Mouse (Mus musculus): Measurements from ENCODE around the gene Armc6.

Gene Armc6

GRCm38 (mm10) chr8:70234080-70234780 is at the start of gene Armc6, which contains the start of gene Sugp2:
Armc6 (minus strand) TSS chr8:70234466.
Sugp2 (plus strand) TSS chr8:70234226.
- CTCF ChIA-PET, result no interaction called here

DNA sequence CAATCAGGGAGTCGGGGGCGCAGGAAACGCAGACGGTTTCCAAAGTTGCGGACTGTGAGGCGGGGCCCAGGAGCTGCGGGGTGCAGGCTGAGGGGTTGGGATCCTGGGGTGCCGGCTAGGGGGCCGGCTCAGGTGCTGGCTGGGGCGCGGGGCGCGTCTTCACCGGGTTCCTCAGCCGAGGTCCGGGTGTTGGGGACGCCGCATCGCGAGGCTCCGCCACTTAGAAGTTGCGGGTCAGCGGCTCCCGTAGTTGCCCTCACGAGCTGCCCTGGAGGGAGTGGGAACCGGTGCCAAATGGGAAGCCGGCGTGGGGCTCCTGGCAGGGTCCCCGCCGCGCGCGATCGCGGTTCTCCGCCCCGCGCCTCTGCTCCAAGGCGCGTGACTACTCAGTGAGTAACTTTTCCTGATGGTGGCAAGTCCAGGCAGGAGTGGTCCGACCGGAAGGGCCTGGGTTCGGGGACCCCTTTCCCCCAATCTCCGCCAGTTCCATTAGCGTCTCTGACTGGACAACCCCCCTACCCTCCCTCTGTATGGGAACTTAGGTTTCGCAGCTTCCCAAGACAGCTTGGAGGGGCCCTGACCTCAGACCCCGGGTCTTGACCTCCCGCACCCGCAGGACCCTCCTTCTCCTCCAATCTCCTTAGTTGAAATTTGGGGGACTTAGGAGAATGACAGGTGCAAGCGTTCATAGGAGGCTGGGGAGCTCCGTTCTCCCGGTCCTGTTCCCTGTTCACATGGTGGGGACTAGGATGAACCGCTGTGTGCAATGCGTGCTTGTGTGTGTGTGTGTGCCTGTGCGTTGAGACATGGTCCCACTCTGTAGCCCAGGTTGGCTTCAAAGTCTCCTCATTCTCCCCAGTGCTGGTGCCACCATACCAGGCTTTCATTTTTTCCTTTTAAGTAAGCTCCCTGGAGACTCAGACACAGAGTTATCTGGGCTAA is 49.1 kb upstream of the Armc6 start:
- CTCF ChIA-PET, result interaction anchor here (0.5 to 0.8 kb wide), 3 partner anchors 10 to 240 kb away, joined by 3 to 5 read pairs (median 3); no protein-coding TSS in a partner anchor

DNA sequence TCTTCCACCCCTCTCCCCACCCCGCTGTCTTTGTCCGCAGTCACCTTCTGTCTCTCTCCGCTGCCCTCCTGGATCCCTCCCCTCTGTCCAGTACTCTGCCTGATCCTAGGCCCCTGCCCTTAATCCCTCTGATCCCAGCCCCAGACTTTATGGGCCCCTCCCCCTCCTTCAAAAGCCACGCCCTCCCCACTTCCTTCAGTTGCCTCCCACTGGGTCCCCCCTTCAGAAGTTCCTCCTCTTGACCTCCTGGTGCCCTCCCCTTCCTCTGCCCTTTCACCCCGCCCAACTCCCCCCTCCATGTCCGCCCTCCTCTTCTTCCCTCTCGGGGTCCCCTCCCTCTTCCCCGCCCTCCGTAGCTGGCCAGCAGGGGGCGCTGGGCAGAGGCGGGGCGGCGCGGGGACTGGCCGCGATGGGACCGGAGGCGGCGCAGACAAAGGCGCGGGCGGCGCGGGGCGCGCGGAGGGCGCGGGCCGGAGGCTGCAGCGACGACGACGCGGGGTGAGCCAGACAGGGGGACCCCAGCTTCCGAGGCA is 48.4 kb upstream of the Armc6 start, which contains the start of gene Homer3:
Gene Homer3, plus strand, starts transcription at position 225 of the 533 bp plus-strand sequence.
- CTCF ChIA-PET, result interaction anchor here (0.5 to 0.8 kb wide), 2 partner anchors 9 to 18 kb away, joined by 3 read pairs; no protein-coding TSS in a partner anchor

GRCm38 (mm10) chr8:70281001-70281400 is 46.7 kb upstream of the Armc6 start:
- CTCF ChIA-PET, result no interaction called here

GRCm38 (mm10) chr8:70279266-70279665 is 45.0 kb upstream of the Armc6 start:
- CTCF ChIA-PET, result interaction anchor here (0.6 kb wide), 1 partner anchor 9 kb away, joined by 3 read pairs; no protein-coding TSS in a partner anchor

- CTCF ChIA-PET, result no interaction called here
Observed at GRCm38 (mm10) chr8:70278175-70278574, 43.9 kb upstream of the Armc6 start.

GRCm38 (mm10) chr8:70276476-70276875 is 42.2 kb upstream of the Armc6 start:
- CTCF ChIA-PET, result no interaction called here

DNA sequence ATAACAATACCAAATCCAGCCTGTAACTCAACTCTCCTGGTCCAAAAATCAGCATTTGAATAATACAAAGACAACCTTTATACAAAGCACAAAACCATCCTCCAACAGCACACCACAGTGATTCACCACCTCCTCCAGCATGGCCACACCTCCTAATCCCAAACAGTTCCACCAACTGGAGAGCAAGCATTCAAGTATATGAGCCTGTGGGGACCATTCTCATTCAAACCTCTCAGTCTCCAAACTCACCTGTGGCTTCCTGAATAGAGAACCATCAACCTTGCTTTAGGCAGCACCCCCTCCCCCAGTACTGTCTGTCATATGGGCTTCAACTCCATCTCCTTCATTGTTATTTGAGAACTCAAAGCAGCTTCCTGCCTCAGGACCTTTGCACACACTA is 40.1 kb upstream of the Armc6 start:
- CTCF ChIA-PET, result no interaction called here

DNA sequence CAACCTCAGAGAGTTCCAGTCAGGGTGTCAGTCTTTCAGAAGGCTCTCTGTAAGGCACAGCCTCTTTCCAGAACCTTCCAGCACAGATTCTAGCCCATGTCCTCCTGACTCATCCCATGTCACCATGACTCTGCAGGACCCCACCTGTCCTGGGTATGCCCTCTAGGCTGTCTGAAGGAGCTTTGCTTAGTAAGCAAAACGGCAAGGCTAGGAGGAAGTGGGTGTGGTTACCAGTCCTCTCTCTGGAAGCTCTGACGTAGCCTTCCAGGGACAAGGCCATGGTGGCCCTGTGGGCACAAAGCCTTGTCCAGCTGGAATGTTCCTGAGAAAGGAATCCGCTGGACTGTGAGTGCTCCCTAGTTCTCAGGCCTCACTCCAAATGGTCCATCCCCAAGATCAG is 38.7 kb upstream of the Armc6 start:
- CTCF ChIA-PET, result interaction anchor here (1.1 kb wide), 1 partner anchor 10 kb away, joined by 3 read pairs; no protein-coding TSS in a partner anchor

DNA sequence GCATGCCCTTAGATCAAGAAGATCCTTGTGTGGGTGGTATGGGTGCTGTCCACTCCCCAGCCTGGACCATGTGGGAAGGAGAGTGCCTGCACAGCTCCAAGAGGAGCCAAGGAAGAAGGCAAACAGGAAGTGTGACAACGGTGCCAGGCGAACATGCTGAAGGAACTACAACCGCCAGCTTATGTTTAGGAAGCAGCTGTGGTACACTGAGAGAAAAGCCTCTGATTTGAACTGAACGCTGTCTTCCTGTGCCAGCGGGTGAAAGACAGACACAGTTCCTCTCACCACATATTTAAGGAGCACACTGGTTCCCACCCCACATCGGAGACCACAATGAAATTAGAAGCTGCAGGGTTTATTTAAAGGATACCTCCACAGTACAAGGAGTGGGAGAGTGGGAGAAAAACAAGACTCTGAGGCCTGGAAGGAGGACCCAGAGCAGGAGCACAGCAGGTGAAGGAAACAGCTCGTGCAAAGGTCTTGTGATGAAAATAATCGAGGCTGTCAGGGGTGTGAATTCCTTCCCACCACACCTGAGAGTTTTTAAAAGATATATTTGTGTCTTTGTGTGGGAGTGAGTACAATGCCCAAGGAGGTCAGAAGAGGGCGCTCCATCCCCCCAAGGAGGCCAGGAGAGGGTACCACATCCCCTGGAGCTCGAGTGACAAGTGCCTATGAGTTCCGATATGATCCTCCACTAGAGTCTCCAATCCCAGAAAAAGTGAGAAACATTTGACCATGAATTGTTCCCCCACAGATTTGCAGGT is 34.7 kb upstream of the Armc6 start:
- CTCF ChIA-PET, result interaction anchor here (0.6 kb wide), 1 partner anchor 332 kb away, joined by 3 read pairs; no protein-coding TSS in a partner anchor

- CTCF ChIA-PET, result no interaction called here
Observed at GRCm38 (mm10) chr8:70268311-70268710, 34.0 kb upstream of the Armc6 start.

- CTCF ChIA-PET, result no interaction called here
Observed at GRCm38 (mm10) chr8:70267674-70268073, 33.4 kb upstream of the Armc6 start.

DNA sequence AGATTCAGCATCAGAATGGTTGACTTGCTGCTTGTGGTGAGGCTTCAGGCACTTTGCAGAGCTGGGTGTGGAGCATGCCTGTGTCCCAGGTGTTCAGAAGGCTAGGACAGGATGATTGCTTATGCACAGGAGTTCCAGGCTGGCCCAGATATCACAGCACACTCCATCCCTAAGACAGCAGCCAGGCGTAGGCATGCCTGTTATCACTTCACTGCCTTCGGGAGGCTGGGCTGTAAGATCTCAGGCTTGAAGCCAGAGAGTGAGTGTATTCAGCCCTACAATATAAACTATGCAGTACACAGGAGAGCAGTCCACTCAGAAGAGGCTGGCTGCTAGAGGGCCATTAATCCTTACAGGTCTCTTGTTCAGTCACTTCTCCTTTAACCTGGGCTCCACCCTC is 24.8 kb upstream of the Armc6 start:
- CTCF ChIA-PET, result no interaction called here

- CTCF ChIA-PET, result no interaction called here
Observed at GRCm38 (mm10) chr8:70258600-70258999, 24.3 kb upstream of the Armc6 start.

DNA sequence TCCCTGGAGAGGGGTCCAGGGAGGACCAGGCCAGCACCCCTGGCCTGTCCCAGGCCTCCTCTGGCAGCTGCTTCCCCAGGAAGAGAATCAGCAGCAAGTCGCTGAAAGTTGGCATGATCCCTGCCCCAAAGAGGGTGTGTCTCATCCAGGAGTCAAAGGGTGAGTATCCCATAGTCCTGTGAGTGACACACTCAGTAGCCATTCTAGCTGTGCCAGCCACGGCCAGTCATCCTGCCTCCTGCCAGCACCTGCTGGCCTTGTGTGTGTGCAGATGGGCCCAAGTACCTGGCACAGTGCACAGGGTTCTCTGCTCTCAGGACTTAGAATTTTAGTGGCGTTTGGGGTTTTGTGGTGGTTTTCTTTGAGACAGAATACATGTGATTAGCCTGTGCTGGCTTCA is 23.2 kb upstream of the Armc6 start:
- CTCF ChIA-PET, result no interaction called here

GRCm38 (mm10) chr8:70254628-70255027 is 20.4 kb upstream of the Armc6 start:
- CTCF ChIA-PET, result no interaction called here

GRCm38 (mm10) chr8:70247841-70248240 is 13.6 kb upstream of the Armc6 start:
- CTCF ChIA-PET, result no interaction called here

DNA sequence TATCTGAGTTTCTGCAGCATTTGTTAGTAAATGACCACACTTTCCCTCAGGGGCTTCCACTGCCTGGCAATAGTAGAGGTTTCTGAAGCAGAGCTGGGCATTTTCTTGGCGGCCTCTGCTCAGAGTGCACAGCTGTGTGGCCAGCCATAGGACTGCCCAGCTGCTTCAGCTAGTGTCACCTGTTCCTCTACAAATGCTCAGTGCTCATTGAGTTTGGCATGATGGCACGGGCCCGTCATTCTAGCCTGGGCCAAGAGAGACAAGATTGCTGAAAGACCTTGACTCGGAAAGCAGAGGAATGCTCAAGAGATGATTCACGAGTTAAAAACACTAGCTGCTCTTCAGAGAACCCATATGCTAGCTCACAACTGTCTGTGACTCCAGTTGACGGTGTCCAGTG is 12.4 kb upstream of the Armc6 start:
- CTCF ChIA-PET, result interaction anchor here (0.7 kb wide), 1 partner anchor 860 kb away, joined by 8 read pairs; no protein-coding TSS in a partner anchor

- CTCF ChIA-PET, result interaction anchor here (0.7 kb wide), 2 partner anchors 53 to 379 kb away, joined by 3 to 4 read pairs; no protein-coding TSS in a partner anchor
Observed at GRCm38 (mm10) chr8:70240642-70241041, 6.4 kb upstream of the Armc6 start.

DNA sequence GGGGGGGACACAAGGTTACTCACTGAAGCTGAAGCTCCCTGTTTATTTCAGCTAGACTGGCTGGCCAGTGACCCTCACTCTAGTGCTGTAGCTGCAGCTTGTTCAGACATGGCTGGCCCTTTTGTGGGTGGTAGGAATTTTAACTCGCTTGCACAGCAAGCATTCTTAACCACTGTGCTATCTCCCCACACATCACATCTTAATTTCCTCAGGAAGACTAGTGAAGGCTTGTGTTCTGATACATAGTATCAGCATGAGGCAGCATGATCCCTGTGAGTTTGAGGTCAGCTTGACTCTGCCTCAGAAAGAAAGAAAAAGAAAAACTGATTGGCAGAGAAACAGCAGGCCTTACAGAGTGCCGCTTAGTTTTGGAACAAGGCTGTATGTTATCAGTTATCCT is 3.6 kb upstream of the Armc6 start:
- CTCF ChIA-PET, result no interaction called here

DNA sequence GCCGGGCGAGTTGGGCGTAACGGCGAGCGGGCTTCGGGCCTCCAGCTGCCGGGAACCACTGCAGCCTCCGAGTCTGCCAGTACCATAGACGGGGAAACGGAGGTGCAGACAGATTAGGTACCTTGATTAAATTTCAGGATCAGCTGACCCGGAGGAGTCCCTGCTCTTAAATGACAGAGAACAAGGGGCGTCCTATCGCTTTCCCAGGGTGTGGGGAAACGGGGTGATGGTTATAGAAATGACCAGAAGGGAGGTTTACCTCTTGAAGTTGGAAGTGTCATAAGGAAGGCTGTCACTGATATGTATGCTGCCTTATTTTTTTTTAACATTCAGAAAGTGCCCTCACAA is 489 bp upstream of the Armc6 start:
- CTCF ChIA-PET, result no interaction called here
